Mouse (Mus musculus): Measurements from ENCODE around the gene Hccs.

- TF ChIP-seq CTCF (IDR thresholded peaks at IDR 0.05; ENCODE audit: low read depth) = no peak
- TF ChIP-seq EP300 (optimal IDR thresholded peaks at IDR 0.05) = no peak
These were observed 37.1 kb upstream of the Hccs start for GRCm38 (mm10) chrX:169357146-169357772.

All from stomach, postnatal 0 days (tissue).